Mouse (Mus musculus): ENCODE measurements around the gene Notum. TPM values are rescaled to one million over a fixed set of nuclear protein-coding genes. Genes with fewer than 3 reads are reported as not detected.
A peak's percentile ranks its signal among the peaks of the same experiment; 100 is the strongest.
"Not testable (repeated sequence)": the region's sequence is repeated elsewhere in the genome, so short reads cannot be mapped to it uniquely, and the experiment has no call there.

The Notum gene
- polyA plus RNA-seq, 1 experiment from 2014 or later: 2.7 TPM

GRCm38 (mm10) chr11:120695184-120695583, 34.2 kb upstream of the Notum start:
- Histone ChIP-seq H3K27ac (replicated peaks) (peak overlapping the region; percentile 76), H3K36me3 (peaks cover 57% of the 10 kb centered on the region), H3K27me3 (replicated peaks) (no peaks in the 10 kb centered on the region)

DNA sequence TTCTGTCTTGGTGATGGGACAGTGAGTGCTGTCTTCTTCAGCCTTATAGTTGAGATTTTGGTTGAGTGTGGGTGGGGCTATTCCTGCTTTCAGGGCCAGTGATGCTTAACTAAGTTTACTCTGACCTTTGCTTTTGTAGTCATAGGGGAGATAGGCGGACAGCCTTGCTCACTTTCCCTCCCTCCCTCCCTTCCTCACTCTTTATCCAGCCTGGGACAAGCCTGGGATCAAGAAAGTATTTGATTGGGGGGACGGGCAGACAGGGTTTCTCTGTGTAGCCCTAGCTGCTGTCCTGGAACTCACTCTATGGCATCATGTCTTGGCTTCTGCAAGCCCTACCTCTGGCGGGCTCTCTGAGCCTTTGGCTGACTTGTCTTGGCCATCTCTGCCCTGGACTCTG, 32.5 kb upstream of the Notum start:
- H3K36me3 ChIP-seq: peaks cover 64% of the 10 kb centered on the region
- WGBS: 75% methylated on average over 3 of the region's 3 CpGs
- H3K27ac ChIP-seq (replicated peaks): no peak overlapping the region
- H3K4me3 ChIP-seq: no peak overlapping the region
- no peak for ATAC-seq (ENCODE audit: extremely low read depth, insufficient number of reproducible peaks, low FRiP score, low TSS enrichment)
- H3K9me3 ChIP-seq: no peaks in the 10 kb centered on the region
- no peak overlapping the region for H3K4me2 ChIP-seq
- H3K4me1 ChIP-seq: peaks cover 50% of the 10 kb centered on the region
- no peak overlapping the region for H3K9ac ChIP-seq
- no peaks in the 10 kb centered on the region for H3K27me3 ChIP-seq (replicated peaks)

More at GRCm38 (mm10) chr11:120695184-120695583, 34.2 kb upstream of the Notum start:
- peak overlapping the region; percentile 18; the same call in 1 of the 2 replicates for H3K4me2 ChIP-seq
- peaks cover 58% of the 10 kb centered on the region for H3K4me1 ChIP-seq
- no peaks in the 10 kb centered on the region for H3K9me3 ChIP-seq
- H3K9ac ChIP-seq: peak overlapping the region; percentile 61
- WGBS: 19% methylated on average over 4 of the region's 4 CpGs
- peak; percentile 37; the same call in 1 of the 2 replicates for ATAC-seq (ENCODE audit: extremely low read depth, insufficient number of reproducible peaks, low FRiP score, low TSS enrichment)
- no peak overlapping the region for H3K4me3 ChIP-seq

GRCm38 (mm10) chr11:120692471-120693011, 31.6 kb upstream of the Notum start:
- no peak overlapping the region for H3K4me2 ChIP-seq
- peaks cover 73% of the 10 kb centered on the region for H3K36me3 ChIP-seq
- H3K27me3 ChIP-seq (replicated peaks): no peaks in the 10 kb centered on the region
- no peak for ATAC-seq (ENCODE audit: extremely low read depth, insufficient number of reproducible peaks, low FRiP score, low TSS enrichment)
- H3K4me1 ChIP-seq: peaks cover 40% of the 10 kb centered on the region
- H3K27ac ChIP-seq (replicated peaks): 0 out of 2 replicates have a peak overlapping the region, but pooled peaks have one; percentile 10
- no peak overlapping the region for H3K9ac ChIP-seq
- 80% methylated on average over 4 of the region's 4 CpGs for WGBS
- H3K9me3 ChIP-seq: no peaks in the 10 kb centered on the region
- no peak overlapping the region for H3K4me3 ChIP-seq

GRCm38 (mm10) chr11:120689365-120689764, 28.4 kb upstream of the Notum start:
- H3K27me3 ChIP-seq (replicated peaks): no peaks in the 10 kb centered on the region
- H3K4me3 ChIP-seq: no peak overlapping the region
- H3K27ac ChIP-seq (replicated peaks): no peak overlapping the region
- no peak for ATAC-seq (ENCODE audit: extremely low read depth, insufficient number of reproducible peaks, low FRiP score, low TSS enrichment)
- H3K36me3 ChIP-seq: peaks cover 79% of the 10 kb centered on the region
- no peak overlapping the region for H3K9ac ChIP-seq
- H3K9me3 ChIP-seq: no peaks in the 10 kb centered on the region
- no peak overlapping the region for H3K4me2 ChIP-seq
- 81% methylated on average over 3 of the region's 3 CpGs for WGBS
- H3K4me1 ChIP-seq: peaks cover 19% of the 10 kb centered on the region

GRCm38 (mm10) chr11:120686650-120687272, 25.8 kb upstream of the Notum start:
- Histone ChIP-seq H3K36me3 (peaks cover 74% of the 10 kb centered on the region), H3K27ac (replicated peaks) (peak overlapping the region; percentile 24; the same call in 1 of the 2 replicates), H3K4me2 (no peak overlapping the region), H3K27me3 (replicated peaks) (no peaks in the 10 kb centered on the region), H3K4me3 (no peak overlapping the region), H3K9ac (peak overlapping the region; percentile 24; the same call in 1 of the 2 replicates), H3K9me3 (no peaks in the 10 kb centered on the region), H3K4me1 (peaks cover 9% of the 10 kb centered on the region)
- no peak for ATAC-seq (ENCODE audit: extremely low read depth, insufficient number of reproducible peaks, low FRiP score, low TSS enrichment)
- 86% methylated on average over 20 of the region's 20 CpGs for WGBS

- peaks cover 76% of the 10 kb centered on the region for H3K36me3 ChIP-seq
- no peak overlapping the region for H3K9ac ChIP-seq
Observed at GRCm38 (mm10) chr11:120684660-120685059, 23.7 kb upstream of the Notum start.

DNA sequence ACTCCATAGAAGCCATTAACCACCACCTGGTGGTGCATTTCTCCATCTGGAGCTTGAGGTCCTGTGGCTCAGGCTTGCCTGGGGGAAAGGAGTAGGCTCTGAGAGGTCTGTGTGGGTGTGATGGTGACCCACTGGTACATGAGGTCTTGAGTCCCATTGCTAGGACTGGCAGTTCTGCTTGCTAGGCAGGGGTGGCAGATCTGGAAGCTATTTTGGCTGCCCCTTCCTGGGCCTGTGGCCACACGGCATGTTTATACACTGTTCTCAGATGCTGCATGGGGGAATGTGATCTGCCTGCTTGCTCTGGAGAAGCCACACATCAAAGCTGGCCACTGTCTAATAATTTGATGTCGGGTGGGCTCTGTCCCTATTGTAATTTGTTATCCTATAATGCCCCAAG, 23.1 kb upstream of the Notum start:
- ATAC-seq (ENCODE audit: extremely low read depth, insufficient number of reproducible peaks, low FRiP score, low TSS enrichment): no peak
- H3K9ac ChIP-seq: no peak overlapping the region
- WGBS: 71% methylated on average over 2 of the region's 2 CpGs
- no peak overlapping the region for H3K4me3 ChIP-seq
- H3K9me3 ChIP-seq: no peaks in the 10 kb centered on the region
- H3K4me1 ChIP-seq: peaks cover 9% of the 10 kb centered on the region
- H3K27me3 ChIP-seq (replicated peaks): no peaks in the 10 kb centered on the region
- no peak overlapping the region for H3K27ac ChIP-seq (replicated peaks)
- no peak overlapping the region for H3K4me2 ChIP-seq
- peaks cover 76% of the 10 kb centered on the region for H3K36me3 ChIP-seq

More at GRCm38 (mm10) chr11:120684660-120685059, 23.7 kb upstream of the Notum start:
- Histone ChIP-seq H3K27me3 (replicated peaks) (no peaks in the 10 kb centered on the region), H3K27ac (replicated peaks) (no peak overlapping the region), H3K9me3 (no peaks in the 10 kb centered on the region), H3K4me3 (no peak overlapping the region), H3K4me2 (no peak overlapping the region), H3K4me1 (peaks cover 9% of the 10 kb centered on the region)
- WGBS: 56% methylated on average over 2 of the region's 2 CpGs
- ATAC-seq (ENCODE audit: extremely low read depth, insufficient number of reproducible peaks, low FRiP score, low TSS enrichment): no peak

DNA sequence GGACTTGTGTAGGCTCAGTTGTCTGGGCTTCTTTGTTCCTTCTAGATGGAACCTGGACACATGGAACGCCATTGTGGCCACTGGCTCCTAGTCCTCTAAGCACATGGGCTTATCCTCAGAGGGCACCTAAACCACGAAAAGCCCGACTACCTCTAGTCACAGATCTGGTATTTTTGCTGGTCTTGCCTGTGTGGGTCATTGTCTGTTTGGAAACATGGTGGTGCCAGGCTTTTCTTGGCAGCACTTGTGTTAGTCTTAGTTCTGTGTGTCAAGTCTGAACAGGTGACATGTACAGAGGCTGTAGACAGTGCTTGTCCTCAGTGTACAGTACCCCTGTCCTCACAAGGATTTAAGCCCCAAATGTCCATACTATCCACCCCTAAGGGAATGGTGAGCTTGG, 22.6 kb upstream of the Notum start:
- ATAC-seq (ENCODE audit: extremely low read depth, insufficient number of reproducible peaks, low FRiP score, low TSS enrichment): no peak
- H3K27ac ChIP-seq (replicated peaks): no peak overlapping the region
- H3K4me2 ChIP-seq: no peak overlapping the region
- WGBS: 75% methylated on average over 3 of the region's 3 CpGs
- H3K36me3 ChIP-seq: peaks cover 76% of the 10 kb centered on the region
- H3K27me3 ChIP-seq (replicated peaks): no peaks in the 10 kb centered on the region
- no peak overlapping the region for H3K9ac ChIP-seq
- peaks cover 9% of the 10 kb centered on the region for H3K4me1 ChIP-seq
- no peak overlapping the region for H3K4me3 ChIP-seq
- H3K9me3 ChIP-seq: no peaks in the 10 kb centered on the region

DNA sequence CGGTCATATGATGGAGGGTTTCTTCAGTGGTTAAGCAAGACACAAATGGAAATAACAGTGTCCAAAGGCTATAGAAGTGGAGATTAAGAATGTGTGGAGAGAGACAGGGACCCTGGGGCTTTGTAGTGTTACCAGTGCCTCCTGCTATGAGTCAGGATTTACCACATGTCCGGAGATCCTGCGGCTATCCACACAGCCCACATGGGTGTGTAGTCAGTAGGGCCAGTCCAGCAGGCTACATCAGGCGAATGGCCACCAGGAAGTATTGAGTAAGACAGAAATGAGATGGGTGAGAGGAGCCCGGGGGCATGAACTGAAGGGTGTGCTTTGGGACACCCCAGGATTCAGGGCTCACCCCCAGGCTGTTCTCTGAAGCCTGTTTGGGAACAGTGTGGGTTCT, 21.7 kb upstream of the Notum start:
- Histone ChIP-seq H3K36me3 (peaks cover 76% of the 10 kb centered on the region), H3K4me2 (no peak overlapping the region), H3K9ac (no peak overlapping the region), H3K4me1 (peaks cover 9% of the 10 kb centered on the region), H3K27me3 (replicated peaks) (no peaks in the 10 kb centered on the region), H3K4me3 (no peak overlapping the region), H3K9me3 (no peaks in the 10 kb centered on the region), H3K27ac (replicated peaks) (no peak overlapping the region)
- 86% methylated on average over 5 of the region's 5 CpGs for WGBS
- ATAC-seq (ENCODE audit: extremely low read depth, insufficient number of reproducible peaks, low FRiP score, low TSS enrichment): no peak

DNA sequence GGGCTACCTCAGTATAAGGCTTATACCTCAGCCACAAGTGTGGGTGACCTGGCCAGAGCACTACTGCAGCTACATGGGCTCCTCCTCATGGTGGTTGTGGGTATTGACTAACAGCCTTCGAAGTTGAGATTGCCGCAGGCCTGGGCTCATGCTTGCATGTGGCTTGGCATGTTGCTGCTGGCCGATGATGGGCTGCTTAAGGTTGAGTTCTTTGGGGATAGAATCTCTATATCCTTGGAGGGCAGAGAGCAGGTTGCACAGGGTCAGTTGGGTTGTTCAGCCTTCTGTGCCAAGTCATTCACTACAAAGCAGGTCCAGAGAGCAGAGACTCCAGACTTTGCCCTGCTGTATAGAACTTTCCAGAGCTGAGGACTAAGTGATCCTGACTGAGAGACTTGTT, 18.9 kb upstream of the Notum start:
- peaks cover 72% of the 10 kb centered on the region for H3K36me3 ChIP-seq
- no peak overlapping the region for H3K9ac ChIP-seq
- H3K9me3 ChIP-seq: no peaks in the 10 kb centered on the region
- 74% methylated on average over 3 of the region's 3 CpGs for WGBS
- no peaks in the 10 kb centered on the region for H3K27me3 ChIP-seq (replicated peaks)
- H3K4me1 ChIP-seq: peaks cover 19% of the 10 kb centered on the region
- ATAC-seq (ENCODE audit: extremely low read depth, insufficient number of reproducible peaks, low FRiP score, low TSS enrichment): no peak
- no peak overlapping the region for H3K4me2 ChIP-seq
- H3K4me3 ChIP-seq: no peak overlapping the region
- H3K27ac ChIP-seq (replicated peaks): no peak overlapping the region

- H3K27me3 ChIP-seq (replicated peaks): no peaks in the 10 kb centered on the region
- no peak overlapping the region for H3K4me3 ChIP-seq
- no peak overlapping the region for H3K27ac ChIP-seq (replicated peaks)
- peaks cover 25% of the 10 kb centered on the region for H3K4me1 ChIP-seq
- H3K4me2 ChIP-seq: no peak overlapping the region
- H3K9ac ChIP-seq: no peak overlapping the region
- no peak for ATAC-seq (ENCODE audit: extremely low read depth, insufficient number of reproducible peaks, low FRiP score, low TSS enrichment)
- no peaks in the 10 kb centered on the region for H3K9me3 ChIP-seq
- peaks cover 62% of the 10 kb centered on the region for H3K36me3 ChIP-seq
- 83% methylated on average over 4 of the region's 4 CpGs for WGBS
Observed at GRCm38 (mm10) chr11:120676951-120677350, 16.0 kb upstream of the Notum start.

DNA sequence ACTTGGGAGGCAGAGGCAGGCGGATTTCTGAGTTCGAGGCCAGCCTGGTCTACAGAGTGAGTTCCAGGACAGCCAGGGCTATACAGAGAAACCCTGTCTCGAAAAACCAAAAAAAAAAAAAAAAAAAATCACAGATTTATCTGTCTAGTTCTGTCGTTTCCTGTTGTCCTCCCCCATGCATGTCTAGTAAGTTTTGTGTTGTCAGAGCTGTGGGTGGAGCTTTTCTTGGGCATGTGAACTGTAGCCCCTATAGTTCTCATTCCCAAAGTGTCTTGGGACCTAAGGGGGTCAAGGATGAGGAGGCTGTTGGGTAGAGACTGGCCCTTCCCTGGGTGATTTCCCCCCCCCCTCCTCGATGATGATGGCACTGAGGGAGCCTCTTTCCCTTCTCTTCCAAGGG, 14.9 kb upstream of the Notum start:
- not testable (repeated sequence) for H3K4me3 ChIP-seq; H3K27me3 ChIP-seq (replicated peaks); H3K4me2 ChIP-seq; H3K27ac ChIP-seq (replicated peaks); H3K9me3 ChIP-seq; H3K9ac ChIP-seq; ATAC-seq (ENCODE audit: extremely low read depth, insufficient number of reproducible peaks, low FRiP score, low TSS enrichment)
- WGBS: 71% methylated on average over 5 of the region's 5 CpGs
- peaks cover 25% of the 10 kb centered on the region for H3K4me1 ChIP-seq
- peaks cover 54% of the 10 kb centered on the region for H3K36me3 ChIP-seq

All from heart, embryonic 13.5 days (tissue).